Mouse (Mus musculus) limb, embryonic 12.5 days (tissue): Measurements from ENCODE around the gene Rapgef4. TPM values are rescaled to one million over a fixed set of nuclear protein-coding genes. Genes with fewer than 3 reads are reported as not detected.

Experiments used
- ATAC-seq: fragments of 200-750 bp; cut with Nextera tagmentation; 2 replicates; pipeline ENCODE4 v1.8.0; 2017; ENCODE audit warnings: low read depth, moderate TSS enrichment; ENCODE audit not compliant: insufficient number of reproducible peaks, insufficient read depth, low FRiP score, low TSS enrichment
- H3K27ac ChIP-seq: fragments of 300-500 bp; sonication (generic); 2 replicates; pipeline ENCODE4 v1.5.1; 2016; ENCODE audit warnings: mild to moderate bottlenecking, moderate library complexity
- H3K27me3 ChIP-seq: fragments of 300-500 bp; sonication (generic); 2 replicates; pipeline ENCODE4 v1.6.1; 2016; ENCODE audit warnings: mild to moderate bottlenecking, moderate library complexity
- H3K36me3 ChIP-seq: fragments of 300-500 bp; sonication (generic); 2 replicates; pipeline ENCODE4 v1.6.1; 2016; ENCODE audit warnings: mild to moderate bottlenecking, moderate library complexity
- H3K4me1 ChIP-seq: fragments of 300-500 bp; sonication (generic); replicated peaks from 2 replicates; pipeline ENCODE4 v1.6.1; 2016
- H3K4me2 ChIP-seq: fragments of 300-500 bp; sonication (generic); 2 replicates; pipeline ENCODE4 v1.6.1; 2016; ENCODE audit warnings: mild to moderate bottlenecking, moderate library complexity
- H3K4me3 ChIP-seq: fragments of 300-500 bp; sonication (generic); replicated peaks from 2 replicates; pipeline ENCODE4 v1.5.1; 2016; ENCODE audit warnings: mild to moderate bottlenecking
- H3K9ac ChIP-seq: fragments of 300-500 bp; sonication (generic); replicated peaks from 2 replicates; pipeline ENCODE4 v1.6.1; 2016; ENCODE audit warnings: mild to moderate bottlenecking, moderate library complexity
- H3K9me3 ChIP-seq: fragments of 300-500 bp; sonication (generic); 2 replicates; pipeline ENCODE4 v1.6.1; 2016; ENCODE audit warnings: mild to moderate bottlenecking, moderate library complexity
- WGBS: fragments of 180-500 bp; shearing (Covaris S2); methylation state at CpG from one replicate; pipeline ENCODE4 v1.1.7; 2016; 5-methylcytosine and 5-hydroxymethylcytosine counted together
- polyA plus RNA-seq: library from polyadenylated mRNA; unstranded; fragments of >200 nt; fragmentation: Nextera tagmentation; extraction: Ambion mirVana; gene quantifications from 2 replicates; pipeline ENCODE4 v1.2.1, GENCODE M21; 2016

Gene Rapgef4
- polyA plus RNA-seq, 1 experiment from 2014 or later = 2.1 TPM

- Histone ChIP-seq H3K4me3 (no peak overlapping the region), H3K4me2 (no peak overlapping the region), H3K27ac (no peak overlapping the region), H3K9ac (no peak overlapping the region), H3K4me1 (0 out of 2 replicates have a peak, but pooled peaks cover 2% of the 10 kb centered on the region), H3K9me3 (no peaks in the 10 kb centered on the region), H3K27me3 (peaks cover 4% of the 10 kb centered on the region; the same call in 1 of the 2 replicates), H3K36me3 (no peaks in the 10 kb centered on the region)
- WGBS = 84% methylated on average over 4 of the region's 4 CpGs
- no peak for ATAC-seq
These were observed 301.7 kb downstream of the Rapgef4 start for GRCm38 (mm10) chr2:72282733-72283132.

- 79% methylated on average over 7 of the region's 7 CpGs for WGBS
- Histone ChIP-seq H3K4me3 (no peak overlapping the region), H3K27me3 (peaks cover 5% of the 10 kb centered on the region; the same call in 1 of the 2 replicates), H3K4me1 (0 out of 2 replicates have a peak, but pooled peaks cover 2% of the 10 kb centered on the region), H3K27ac (no peak overlapping the region), H3K9me3 (no peaks in the 10 kb centered on the region), H3K36me3 (no peaks in the 10 kb centered on the region), H3K4me2 (no peak overlapping the region), H3K9ac (no peak overlapping the region)
- no peak for ATAC-seq
These were observed 303.6 kb downstream of the Rapgef4 start for GRCm38 (mm10) chr2:72284689-72285088.

- ATAC-seq = peak; percentile 78; the same call in 1 of the 2 replicates
- Histone ChIP-seq H3K27ac (peak within 1 kb of the TSS; percentile 62; the same call in 1 of the 2 replicates), H3K4me1 (0 out of 2 replicates have a peak, but pooled peaks cover 2% of the 10 kb centered on the region), H3K36me3 (no peaks in the 10 kb centered on the region), H3K4me3 (peak within 1 kb of the TSS; percentile 92), H3K4me2 (peak within 1 kb of the TSS; percentile 89), H3K9ac (peak within 1 kb of the TSS; percentile 91), H3K27me3 (peaks cover 5% of the 10 kb centered on the region; the same call in 1 of the 2 replicates), H3K9me3 (no peaks in the 10 kb centered on the region)
- WGBS = 2% methylated on average over 42 of the region's 50 CpGs
These were observed 304.3 kb downstream of the Rapgef4 start, which contains the start of gene Map3k20 for GRCm38 (mm10) chr2:72285256-72285887. TSS of gene Map3k20 (plus strand) at chr2:72285637.

- Histone ChIP-seq H3K4me2 (peak overlapping the region; percentile 89), H3K9me3 (no peaks in the 10 kb centered on the region), H3K4me3 (peak overlapping the region; percentile 92), H3K27me3 (peaks cover 5% of the 10 kb centered on the region; the same call in 1 of the 2 replicates), H3K9ac (peak overlapping the region; percentile 91), H3K36me3 (no peaks in the 10 kb centered on the region), H3K27ac (peak overlapping the region; percentile 62; the same call in 1 of the 2 replicates), H3K4me1 (0 out of 2 replicates have a peak, but pooled peaks cover 2% of the 10 kb centered on the region)
- ATAC-seq = 0 out of 2 replicates have a peak, but pooled peaks have one; percentile 52
- 2% methylated on average over 50 of the region's 60 CpGs for WGBS
These were observed 305.0 kb downstream of the Rapgef4 start for GRCm38 (mm10) chr2:72285888-72286661.

GRCm38 (mm10) chr2:72287142-72287541 is 306.1 kb downstream of the Rapgef4 start:
- Histone ChIP-seq H3K4me2 (no peak overlapping the region), H3K27ac (no peak overlapping the region), H3K36me3 (no peaks in the 10 kb centered on the region), H3K27me3 (peaks cover 5% of the 10 kb centered on the region; the same call in 1 of the 2 replicates), H3K9me3 (no peaks in the 10 kb centered on the region), H3K4me3 (no peak overlapping the region), H3K4me1 (0 out of 2 replicates have a peak, but pooled peaks cover 2% of the 10 kb centered on the region), H3K9ac (no peak overlapping the region)
- ATAC-seq = no peak
- 61% methylated on average over 4 of the region's 4 CpGs for WGBS

- no peaks in the 10 kb centered on the region for H3K36me3 ChIP-seq
- H3K4me2 ChIP-seq = no peak overlapping the region
- ATAC-seq = no peak
- 0 out of 2 replicates have a peak, but pooled peaks cover 2% of the 10 kb centered on the region for H3K4me1 ChIP-seq
- no peak overlapping the region for H3K27ac ChIP-seq
- WGBS = 86% methylated on average over 11 of the region's 11 CpGs
- no peak overlapping the region for H3K4me3 ChIP-seq
- H3K27me3 ChIP-seq = peaks cover 5% of the 10 kb centered on the region; the same call in 1 of the 2 replicates
- no peaks in the 10 kb centered on the region for H3K9me3 ChIP-seq
- no peak overlapping the region for H3K9ac ChIP-seq
These were observed 308.0 kb downstream of the Rapgef4 start for GRCm38 (mm10) chr2:72288932-72289534.

- Histone ChIP-seq H3K9me3 (no peaks in the 10 kb centered on the region), H3K36me3 (no peaks in the 10 kb centered on the region), H3K4me2 (no peak overlapping the region), H3K4me3 (no peak overlapping the region), H3K9ac (no peak overlapping the region), H3K27me3 (peaks cover 5% of the 10 kb centered on the region; the same call in 1 of the 2 replicates), H3K4me1 (peaks cover 4% of the 10 kb centered on the region; the same call in 1 of the 2 replicates), H3K27ac (no peak overlapping the region)
- WGBS = 64% methylated on average over 1 of the region's 1 CpGs
- ATAC-seq = 0 out of 2 replicates have a peak, but pooled peaks have one; percentile 63
These were observed 310.1 kb downstream of the Rapgef4 start for GRCm38 (mm10) chr2:72291103-72291502.

GRCm38 (mm10) chr2:72292573-72292972 is 311.5 kb downstream of the Rapgef4 start:
- 59% methylated on average over 8 of the region's 8 CpGs for WGBS
- no peaks in the 10 kb centered on the region for H3K9me3 ChIP-seq

GRCm38 (mm10) chr2:72294994-72295393 is 314.0 kb downstream of the Rapgef4 start:
- ATAC-seq = no peak
- H3K27ac ChIP-seq = no peak overlapping the region
- no peaks in the 10 kb centered on the region for H3K27me3 ChIP-seq
- no peak overlapping the region for H3K4me2 ChIP-seq
- peaks cover 13% of the 10 kb centered on the region for H3K4me1 ChIP-seq
- 60% methylated on average over 6 of the region's 6 CpGs for WGBS
- H3K36me3 ChIP-seq = 0 out of 2 replicates have a peak, but pooled peaks cover 4% of the 10 kb centered on the region
- H3K9ac ChIP-seq = no peak overlapping the region
- no peaks in the 10 kb centered on the region for H3K9me3 ChIP-seq
- H3K4me3 ChIP-seq = no peak overlapping the region

More at GRCm38 (mm10) chr2:72292573-72292972, 311.5 kb downstream of the Rapgef4 start:
- H3K4me1 ChIP-seq = peaks cover 7% of the 10 kb centered on the region
- H3K4me2 ChIP-seq = no peak overlapping the region
- H3K36me3 ChIP-seq = no peaks in the 10 kb centered on the region
- H3K27me3 ChIP-seq = peaks cover 3% of the 10 kb centered on the region; the same call in 1 of the 2 replicates
- ATAC-seq = no peak
- H3K9ac ChIP-seq = no peak overlapping the region
- H3K27ac ChIP-seq = no peak overlapping the region
- H3K4me3 ChIP-seq = no peak overlapping the region

GRCm38 (mm10) chr2:72296984-72297715 is 316.1 kb downstream of the Rapgef4 start:
- H3K9me3 ChIP-seq = no peaks in the 10 kb centered on the region
- no peak overlapping the region for H3K4me3 ChIP-seq
- no peak overlapping the region for H3K9ac ChIP-seq
- H3K4me1 ChIP-seq = peaks cover 13% of the 10 kb centered on the region
- 88% methylated on average over 10 of the region's 10 CpGs for WGBS
- ATAC-seq = no peak
- 0 out of 2 replicates have a peak, but pooled peaks cover 4% of the 10 kb centered on the region for H3K36me3 ChIP-seq
- no peaks in the 10 kb centered on the region for H3K27me3 ChIP-seq
- H3K27ac ChIP-seq = 0 out of 2 replicates have a peak overlapping the region, but pooled peaks have one; percentile 2
- H3K4me2 ChIP-seq = no peak overlapping the region
